Mouse (Mus musculus) ovary, postnatal 14 days (tissue): ENCODE measurements around the gene Nfe2l1.
A peak's percentile ranks its signal among the peaks of the same experiment; 100 is the strongest.

Source experiments
- DNase-seq: peaks from one replicate; pipeline ENCODE4 v3.0.0; 2022; ENCODE audit warnings: low spot score

The Nfe2l1 gene

GRCm38 (mm10) chr11:96847240-96847639 is 17.5 kb upstream of the Nfe2l1 start:
- DNase-seq = no peak

- no peak for DNase-seq
These were observed 13.9 kb upstream of the Nfe2l1 start for GRCm38 (mm10) chr11:96843627-96844026.

- no peak for DNase-seq
These were observed 10.5 kb upstream of the Nfe2l1 start for GRCm38 (mm10) chr11:96840290-96840689.

GRCm38 (mm10) chr11:96839877-96840276 is 10.1 kb upstream of the Nfe2l1 start:
- DNase-seq = no peak

- no peak for DNase-seq
These were observed 9.7 kb upstream of the Nfe2l1 start for GRCm38 (mm10) chr11:96839428-96839827.

- DNase-seq = no peak
These were observed 8.6 kb upstream of the Nfe2l1 start for GRCm38 (mm10) chr11:96838341-96838740.

- DNase-seq = no peak
These were observed 7.5 kb upstream of the Nfe2l1 start for GRCm38 (mm10) chr11:96837298-96837697.

- no peak for DNase-seq
These were observed 4.4 kb upstream of the Nfe2l1 start for GRCm38 (mm10) chr11:96834127-96834526.

- no peak for DNase-seq
These were observed 3.2 kb upstream of the Nfe2l1 start for GRCm38 (mm10) chr11:96832973-96833372.

GRCm38 (mm10) chr11:96832541-96832940 is 2.8 kb upstream of the Nfe2l1 start:
- DNase-seq = no peak

- DNase-seq = no peak
These were observed 1.7 kb upstream of the Nfe2l1 start for GRCm38 (mm10) chr11:96831516-96831915.

GRCm38 (mm10) chr11:96830539-96831216 is 910 bp upstream of the Nfe2l1 start:
- DNase-seq = no peak

GRCm38 (mm10) chr11:96829403-96829812 is 360 bp downstream of the Nfe2l1 start:
- DNase-seq = peak; percentile 76

- DNase-seq = no peak
These were observed 887 bp downstream of the Nfe2l1 start for GRCm38 (mm10) chr11:96828881-96829280.

- DNase-seq = no peak
These were observed 1.9 kb downstream of the Nfe2l1 start for GRCm38 (mm10) chr11:96827917-96828316.

GRCm38 (mm10) chr11:96827062-96827581 is 2.6 kb downstream of the Nfe2l1 start:
- no peak for DNase-seq

- DNase-seq = no peak
These were observed 3.3 kb downstream of the Nfe2l1 start for GRCm38 (mm10) chr11:96826481-96826880.

GRCm38 (mm10) chr11:96824783-96825495 is 4.8 kb downstream of the Nfe2l1 start:
- DNase-seq = peak; percentile 58

- DNase-seq = peak; percentile 73
These were observed 5.6 kb downstream of the Nfe2l1 start for GRCm38 (mm10) chr11:96823880-96824782.

GRCm38 (mm10) chr11:96823471-96823837 is 6.3 kb downstream of the Nfe2l1 start:
- DNase-seq = no peak

GRCm38 (mm10) chr11:96822675-96823470 is 6.9 kb downstream of the Nfe2l1 start:
- DNase-seq = no peak

GRCm38 (mm10) chr11:96821956-96822355 is 7.8 kb downstream of the Nfe2l1 start:
- no peak for DNase-seq
